ENCODE assay signal across 15 mouse cellular contexts in the genomic region with DNA sequence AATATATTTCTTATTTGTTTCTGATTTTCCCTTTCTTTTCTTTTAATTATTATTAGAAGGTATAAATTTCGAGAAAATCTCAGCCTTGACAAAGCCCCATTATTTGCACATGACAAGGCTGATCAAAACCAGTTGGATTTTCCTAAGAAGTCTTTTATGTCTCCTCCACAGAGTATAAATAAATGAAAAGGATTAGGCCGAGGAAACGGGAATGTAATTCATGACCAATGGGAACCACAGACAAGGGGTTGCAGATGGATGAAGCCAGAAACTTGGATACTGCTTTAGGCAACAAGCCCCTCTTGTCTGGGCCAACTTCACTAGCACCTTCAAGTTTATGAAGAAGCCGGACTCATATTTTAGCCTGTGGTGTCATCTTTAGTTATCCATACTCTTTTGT.
"Had no signal": no experiment of that assay in that cellular context is flagged by ENCODE, and none has a peak within 500 bp of the region (broad histone marks: within the 10 kb centered on the region; RNA-seq: fewer than 3 reads in every experiment).

No protein-coding gene starts in this region.

- H3K9ac ChIP-seq: kidney, embryonic 15.5 days; liver, embryonic 14.5 days; liver, postnatal 0 days; lung, embryonic 14.5 days; midbrain, embryonic 12.5 days had no signal

- ATAC-seq: liver, postnatal 0 days; lung, postnatal 0 days had no signal

- H3K27ac ChIP-seq: kidney, embryonic 15.5 days; liver, embryonic 14.5 days; macrophage; midbrain, embryonic 12.5 days had no signal

- H3K4me2 ChIP-seq: kidney, embryonic 15.5 days; liver, embryonic 11.5 days; lung, embryonic 14.5 days; midbrain, embryonic 12.5 days had no signal

- H3K4me1 ChIP-seq: kidney, embryonic 15.5 days had no signal

- H3K27me3 ChIP-seq: kidney, embryonic 15.5 days; midbrain, embryonic 12.5 days had no signal

- DNase-seq: kidney, adult 11 months; kidney, adult 8-10 months; kidney, postnatal 10 days; kidney, postnatal 4 days; left cerebral cortex, postnatal 4 days; liver, postnatal 0 days; lung, embryonic 14.5 days; thymus, adult 18-20 months; thymus, postnatal 36 days had no signal

- H3K4me3 ChIP-seq: kidney, embryonic 15.5 days; midbrain, embryonic 12.5 days had no signal

- H3K9me3 ChIP-seq: kidney, embryonic 15.5 days; midbrain, embryonic 12.5 days had no signal

- H3K36me3 ChIP-seq: kidney, embryonic 15.5 days; midbrain, embryonic 12.5 days had no signal
